ENCODE assay signal across 24 mouse cellular contexts in genomic region chr2:180233101-180233904, GRCm38 (mm10). TPM values are rescaled to one million over a fixed set of nuclear protein-coding genes. Genes with fewer than 3 reads are reported as not detected.
A peak's percentile ranks its signal among the peaks of the same experiment; 100 is the strongest.
DNase-seq lines count a peak whose midpoint lies in the region; ATAC-seq and TF ChIP-seq lines count a peak whose summit lies in the region.
"Had no signal": no experiment of that assay in that cellular context is flagged by ENCODE, and none has a peak within 500 bp of the region (broad histone marks: within the 10 kb centered on the region; RNA-seq: fewer than 3 reads in every experiment).

No protein-coding gene starts in this region.

- TF ChIP-seq POLR2A in lung, adult 2 months (IDR thresholded peaks at IDR 0.05; ENCODE audit: borderline replicate concordance, extremely low read depth, low read depth, low read length): no peak

- peak overlapping the region; percentile 54; the same call in 1 of the 2 replicates for H3K27ac ChIP-seq in heart, embryonic 15.5 days
- H3K27ac ChIP-seq in lung, embryonic 16.5 days (ENCODE audit: low read length): peak overlapping the region; percentile 98
- 0 out of 2 replicates have a peak overlapping the region, but pooled peaks have one; percentile 24 for H3K27ac ChIP-seq in embryonic facial prominence, embryonic 10.5 days (replicated peaks)
- H3K27ac ChIP-seq in stomach, postnatal 0 days (replicated peaks): peak overlapping the region; percentile 92
- H3K27ac ChIP-seq: macrophage; neural tube, embryonic 12.5 days had no signal

- H3K27me3 ChIP-seq in heart, embryonic 15.5 days: no peaks in the 10 kb centered on the region
- no peaks in the 10 kb centered on the region for H3K27me3 ChIP-seq in lung, embryonic 16.5 days (ENCODE audit: control insufficient read depth, insufficient read depth, low read depth, low read length)
- peaks cover 10% of the 10 kb centered on the region for H3K27me3 ChIP-seq in embryonic facial prominence, embryonic 10.5 days (replicated peaks; ENCODE audit: low read depth, poor library complexity, severe bottlenecking)
- H3K27me3 ChIP-seq in stomach, postnatal 0 days (ENCODE audit: control insufficient read depth, insufficient read depth, low read length): no peaks in the 10 kb centered on the region
- H3K27me3 ChIP-seq: embryonic facial prominence, embryonic 13.5 days; neural tube, embryonic 12.5 days had no signal

- ATAC-seq in heart, embryonic 15.5 days (replicated peaks; ENCODE audit: insufficient number of reproducible peaks, insufficient read depth, low FRiP score, low read depth): no peak
- no peak for ATAC-seq in lung, embryonic 16.5 days (ENCODE audit: low read depth)
- ATAC-seq in stomach, postnatal 0 days (ENCODE audit: low FRiP score, low TSS enrichment): no peak
- ATAC-seq: activated CD4-positive, CD25-positive, alpha-beta regulatory T cell, adult 4 months; hindbrain, embryonic 16.5 days had no signal

- H3K36me3 ChIP-seq in heart, embryonic 15.5 days: no peaks in the 10 kb centered on the region
- H3K36me3 ChIP-seq in lung, embryonic 16.5 days (ENCODE audit: control insufficient read depth, insufficient read depth, low read length): no peaks in the 10 kb centered on the region
- H3K36me3 ChIP-seq in embryonic facial prominence, embryonic 10.5 days (replicated peaks): no peaks in the 10 kb centered on the region
- no peaks in the 10 kb centered on the region for H3K36me3 ChIP-seq in stomach, postnatal 0 days (ENCODE audit: control insufficient read depth, insufficient read depth, low read length)
- H3K36me3 ChIP-seq: embryonic facial prominence, embryonic 13.5 days; forebrain, embryonic 10.5 days; neural tube, embryonic 12.5 days had no signal

- WGBS in heart, embryonic 15.5 days: 51% methylated on average over 7 of the region's 7 CpGs
- 59% methylated on average over 7 of the region's 7 CpGs for WGBS in lung, embryonic 16.5 days
- WGBS in lung, adult 2 months: 63% methylated on average over 7 of the region's 7 CpGs
- 86% methylated on average over 7 of the region's 7 CpGs for WGBS in embryonic facial prominence, embryonic 10.5 days
- 66% methylated on average over 7 of the region's 7 CpGs for WGBS in stomach, postnatal 0 days

- no peak overlapping the region for H3K4me2 ChIP-seq in heart, embryonic 15.5 days
- no peak overlapping the region for H3K4me2 ChIP-seq in lung, embryonic 16.5 days (ENCODE audit: low read depth, low read length)
- H3K4me2 ChIP-seq in stomach, postnatal 0 days (replicated peaks; ENCODE audit: low read depth): no peak overlapping the region
- H3K4me2 ChIP-seq: embryonic facial prominence, embryonic 13.5 days; neural tube, embryonic 12.5 days had no signal

- DNase-seq in heart, postnatal 14 days: no peak
- DNase-seq in lung, adult 2 months: no peak
- no peak for DNase-seq in embryonic facial prominence, embryonic 10.5 days (ENCODE audit: low spot score)
- DNase-seq in stomach, postnatal 0 days (ENCODE audit: low spot score): no peak
- DNase-seq in cerebellum, postnatal 36 days: no peak
- DNase-seq: cerebellum, adult 11-12 months; gastrocnemius, postnatal 14 days; right cerebral cortex, postnatal 4 days; thymus, adult 18-20 months had no signal

- no peak overlapping the region for H3K4me3 ChIP-seq in heart, embryonic 15.5 days
- H3K4me3 ChIP-seq in lung, embryonic 16.5 days (ENCODE audit: low read length): no peak overlapping the region
- H3K4me3 ChIP-seq in lung, adult 2 months (replicated peaks; ENCODE audit: extremely low read depth, low read depth, low read length): no peak overlapping the region
- H3K4me3 ChIP-seq in embryonic facial prominence, embryonic 10.5 days: no peak overlapping the region
- H3K4me3 ChIP-seq in stomach, postnatal 0 days (ENCODE audit: low read depth, low read length): no peak overlapping the region
- H3K4me3 ChIP-seq: embryonic facial prominence, embryonic 13.5 days; forebrain, embryonic 10.5 days; neural tube, embryonic 12.5 days had no signal

- TF ChIP-seq EP300 in stomach, postnatal 0 days (optimal IDR thresholded peaks at IDR 0.05): no peak

- no peak overlapping the region for H3K9ac ChIP-seq in heart, embryonic 15.5 days
- no peak overlapping the region for H3K9ac ChIP-seq in lung, embryonic 16.5 days (ENCODE audit: low read length)
- no peak overlapping the region for H3K9ac ChIP-seq in stomach, postnatal 0 days (ENCODE audit: low read length)
- H3K9ac ChIP-seq: embryonic facial prominence, embryonic 13.5 days; neural tube, embryonic 12.5 days had no signal

- no peak for TF ChIP-seq CTCF in lung, adult 2 months (IDR thresholded peaks at IDR 0.05; ENCODE audit: insufficient read depth, low read length)
- no peak for TF ChIP-seq CTCF in stomach, postnatal 0 days (IDR thresholded peaks at IDR 0.05; ENCODE audit: low read depth)

- H3K4me1 ChIP-seq in heart, embryonic 15.5 days (replicated peaks): peaks cover 62% of the 10 kb centered on the region
- peaks cover 53% of the 10 kb centered on the region for H3K4me1 ChIP-seq in lung, embryonic 16.5 days (replicated peaks; ENCODE audit: control insufficient read depth, insufficient read depth, low read length)
- H3K4me1 ChIP-seq in lung, adult 2 months (ENCODE audit: control insufficient read depth, insufficient read depth, low read length): peaks cover 18% of the 10 kb centered on the region
- H3K4me1 ChIP-seq in embryonic facial prominence, embryonic 10.5 days: peaks cover 48% of the 10 kb centered on the region
- H3K4me1 ChIP-seq in stomach, postnatal 0 days (replicated peaks; ENCODE audit: control insufficient read depth, insufficient read depth): peaks cover 26% of the 10 kb centered on the region

- H3K9me3 ChIP-seq in heart, embryonic 15.5 days (replicated peaks): no peaks in the 10 kb centered on the region
- no peaks in the 10 kb centered on the region for H3K9me3 ChIP-seq in lung, embryonic 16.5 days (ENCODE audit: control insufficient read depth, low read length)
- no peaks in the 10 kb centered on the region for H3K9me3 ChIP-seq in embryonic facial prominence, embryonic 10.5 days
- no peaks in the 10 kb centered on the region for H3K9me3 ChIP-seq in stomach, postnatal 0 days (ENCODE audit: control insufficient read depth, low read length)
- H3K9me3 ChIP-seq: embryonic facial prominence, embryonic 13.5 days; forebrain, embryonic 10.5 days; neural tube, embryonic 12.5 days had no signal

- intact Hi-C loops in heart, postnatal 14 days (cut with DNase I): no loop called here

RNA-seq across cellular contexts. Expression of gene Lama5, which starts 7.6 kb away (rescaled TPM):
- polyA plus RNA-seq in heart, embryonic 15.5 days (2015; fragmentation: Nextera tagmentation; extraction: Ambion mirVana): 21.9 and 29.1 TPM in 2 replicates
- 10 to 100 TPM; 43.1 to 63.7 TPM for total RNA-seq in heart, postnatal 14 days (2021)
- 102 and 112 TPM in 2 replicates for polyA plus RNA-seq in lung, embryonic 16.5 days (2015; fragmentation: Nextera tagmentation; extraction: Ambion mirVana)
- 145 and 148 TPM in 2 replicates for polyA plus RNA-seq in lung, adult 2 months (2012; rRNA removed)
- polyA plus RNA-seq in embryonic facial prominence, embryonic 10.5 days (2016; fragmentation: Nextera tagmentation; extraction: Ambion mirVana): 19.6 and 25.3 TPM in 2 replicates
- polyA plus RNA-seq in stomach, postnatal 0 days (2015; fragmentation: Nextera tagmentation; extraction: Ambion mirVana): 29.7 and 34.9 TPM in 2 replicates
- polyA plus RNA-seq: macrophage had no signal

RNA-seq across cellular contexts. Expression of gene Rps21, which starts 23.9 kb away (rescaled TPM):
- polyA plus RNA-seq in heart, embryonic 15.5 days (2015; fragmentation: Nextera tagmentation; extraction: Ambion mirVana): 259 and 352 TPM in 2 replicates
- total RNA-seq in heart, postnatal 14 days (2021): 100 to 1,000 TPM; 460 to 507 TPM
- polyA plus RNA-seq in lung, embryonic 16.5 days (2015; fragmentation: Nextera tagmentation; extraction: Ambion mirVana): 455 and 526 TPM in 2 replicates
- 2,052 and 2,661 TPM in 2 replicates for polyA plus RNA-seq in lung, adult 2 months (2012; rRNA removed)
- 569 and 585 TPM in 2 replicates for polyA plus RNA-seq in embryonic facial prominence, embryonic 10.5 days (2016; fragmentation: Nextera tagmentation; extraction: Ambion mirVana)
- 604 and 680 TPM in 2 replicates for polyA plus RNA-seq in stomach, postnatal 0 days (2015; fragmentation: Nextera tagmentation; extraction: Ambion mirVana)

RNA-seq across cellular contexts. Expression of gene Cables2, which starts 40.0 kb away (rescaled TPM):
- polyA plus RNA-seq in heart, embryonic 15.5 days (2015; fragmentation: Nextera tagmentation; extraction: Ambion mirVana): 8.4 and 10.5 TPM in 2 replicates
- 10 to 100 TPM; 14.3 to 14.6 TPM for total RNA-seq in heart, postnatal 14 days (2021)
- 6.3 and 8.4 TPM in 2 replicates for polyA plus RNA-seq in lung, embryonic 16.5 days (2015; fragmentation: Nextera tagmentation; extraction: Ambion mirVana)
- polyA plus RNA-seq in lung, adult 2 months (2012; rRNA removed): 22.7 and 28.2 TPM in 2 replicates
- polyA plus RNA-seq in embryonic facial prominence, embryonic 10.5 days (2016; fragmentation: Nextera tagmentation; extraction: Ambion mirVana): 12.7 and 13.2 TPM in 2 replicates
- polyA plus RNA-seq in stomach, postnatal 0 days (2015; fragmentation: Nextera tagmentation; extraction: Ambion mirVana): 7.5 and 8.5 TPM in 2 replicates

RNA-seq across cellular contexts. Expression of gene Rbbp8nl, which starts 56.4 kb away (rescaled TPM):
- 0.06 and 0.28 TPM in 2 replicates for polyA plus RNA-seq in heart, embryonic 15.5 days (2015; fragmentation: Nextera tagmentation; extraction: Ambion mirVana)
- total RNA-seq in heart, postnatal 14 days (2021): not detected
- polyA plus RNA-seq in lung, embryonic 16.5 days (2015; fragmentation: Nextera tagmentation; extraction: Ambion mirVana): 2.7 and 2.8 TPM in 2 replicates
- 1.4 and 2.3 TPM in 2 replicates for polyA plus RNA-seq in lung, adult 2 months (2012; rRNA removed)
- polyA plus RNA-seq in embryonic facial prominence, embryonic 10.5 days (2016; fragmentation: Nextera tagmentation; extraction: Ambion mirVana): 0.92 and 1.7 TPM in 2 replicates
- 1.2 and 1.8 TPM in 2 replicates for polyA plus RNA-seq in stomach, postnatal 0 days (2015; fragmentation: Nextera tagmentation; extraction: Ambion mirVana)
- total RNA-seq: CH12.LX; common myeloid progenitor, adult 5-6 weeks; gastrocnemius, postnatal 14 days; layer of hippocampus, postnatal 25 days; left cerebral cortex, postnatal 36 days; liver, adult 2 months; midbrain, postnatal 0 days had no signal
- polyA plus RNA-seq: activated CD4-positive, CD25-positive, alpha-beta regulatory T cell, adult 4 months; heart, postnatal 0 days; hindbrain, embryonic 16.5 days; liver, adult 2 months; macrophage; midbrain, postnatal 0 days had no signal

Comparison
In these comparisons a context has a peak if more than half of its experiments do, and no peak if none do; other contexts are left out.
1. H3K27ac ChIP-seq: peak in every context shown above with its lines; median percentile 98 in lung, embryonic 16.5 days; 92 in stomach, postnatal 0 days; 54 in heart, embryonic 15.5 days; 24 in embryonic facial prominence, embryonic 10.5 days.